Comparison of ENCODE assay signal across 9 mouse cellular contexts in genomic region chr3:97124193-97124592, GRCm38 (mm10). TPM values are rescaled to one million over a fixed set of nuclear protein-coding genes. Genes with fewer than 3 reads are reported as not detected.
DNase-seq lines count a peak whose midpoint lies in the region; ATAC-seq and TF ChIP-seq lines count a peak whose summit lies in the region.
"Had no signal": no experiment of that assay in that cellular context is flagged by ENCODE, and none has a peak within 500 bp of the region (broad histone marks: within the 10 kb centered on the region; RNA-seq: fewer than 3 reads in every experiment).

No protein-coding gene starts in this region.

- no peaks in the 10 kb centered on the region for H3K79me2 ChIP-seq in CH12.LX (replicated peaks; ENCODE audit: control insufficient read depth, extremely low read depth, insufficient read depth, poor library complexity, severe bottlenecking)

- WGBS in forebrain, embryonic 11.5 days = 59% methylated on average over 7 of the region's 7 CpGs

- no peaks in the 10 kb centered on the region for H3K27me3 ChIP-seq in CH12.LX (replicated peaks)
- H3K27me3 ChIP-seq in forebrain, embryonic 11.5 days (ENCODE audit: control insufficient read depth, insufficient read depth, low read length) = no peaks in the 10 kb centered on the region

- H3K9me3 ChIP-seq in CH12.LX (replicated peaks; ENCODE audit: low read length) = peaks cover 5% of the 10 kb centered on the region
- H3K9me3 ChIP-seq in forebrain, embryonic 11.5 days (ENCODE audit: control insufficient read depth, low read length) = no peaks in the 10 kb centered on the region
- H3K9me3 ChIP-seq: forebrain, embryonic 10.5 days had no signal

- TF ChIP-seq POLR2A in CH12.LX (IDR thresholded peaks at IDR 0.05; ENCODE audit: low read depth, low read length) = peak; percentile 45

- peak; percentile 71 for DNase-seq in CH12.LX (ENCODE audit: extremely low read depth)
- peak; percentile 32 for DNase-seq in embryo, embryonic 10.5 days (ENCODE audit: low spot score)
- DNase-seq in kidney, postnatal 4 days = peak; percentile 18 to 52
- peak; percentile 8 to 57 for DNase-seq in spleen, postnatal 10 days (ENCODE audit: low spot score in 2 of 2)
- no peak for DNase-seq in forebrain, embryonic 11.5 days (ENCODE audit: low spot score)
- no peak for DNase-seq in cerebellum, adult 9-10 months
- no peak for DNase-seq in frontal cortex, postnatal 36 days (ENCODE audit: low spot score in 2 of 2)
- no peak for DNase-seq in ovary, postnatal 36 days (ENCODE audit: low spot score)

- dilution Hi-C loops in CH12.LX (cut with MboI; ENCODE audit: extremely low pct_ligation_motif_present, extremely low pct_unique_long_range_greater_than_20kb, low sequenced_read_pairs) = no loop called here

- H3K27ac ChIP-seq in CH12.LX (ENCODE audit: insufficient read depth, low read depth) = no peak overlapping the region
- H3K27ac ChIP-seq in forebrain, embryonic 11.5 days (ENCODE audit: low read depth, low read length) = no peak overlapping the region
- H3K27ac ChIP-seq: forebrain, embryonic 10.5 days had no signal

- H3K4me2 ChIP-seq in CH12.LX (ENCODE audit: insufficient read depth, low read depth, poor library complexity, severe bottlenecking) = peak overlapping the region; percentile 58; the same call in 1 of the 2 replicates
- H3K4me2 ChIP-seq in forebrain, embryonic 11.5 days (ENCODE audit: low read depth, low read length, severe bottlenecking) = no peak overlapping the region

- no peaks in the 10 kb centered on the region for H3K36me3 ChIP-seq in CH12.LX (replicated peaks in 1 of 2; ENCODE audit: control insufficient read depth in 1 of 2, insufficient read depth in 1 of 2, low read length in 1 of 2)
- no peaks in the 10 kb centered on the region for H3K36me3 ChIP-seq in forebrain, embryonic 11.5 days (ENCODE audit: control insufficient read depth, insufficient read depth, low read length)
- H3K36me3 ChIP-seq: forebrain, embryonic 10.5 days had no signal

- no peak; the same call in 1 of the 2 replicates for TF ChIP-seq RAD21 in CH12.LX (IDR thresholded peaks at IDR 0.05; ENCODE audit: low read depth, low read length)

- peak in 1 of 2 experiments; percentile 19; a peak in 2 of 4 replicates for TF ChIP-seq CTCF in CH12.LX (conservative IDR thresholded peaks at IDR 0.05 in 1 of 2, IDR thresholded peaks at IDR 0.05 in 1 of 2; ENCODE audit: low read depth in 2 of 2, low read length in 2 of 2)

- H3K4me1 ChIP-seq in CH12.LX (ENCODE audit: control insufficient read depth in 1 of 2, insufficient read depth in 2 of 2) = peaks cover 4 to 11% of the 10 kb centered on the region in 2 experiments
- no peaks in the 10 kb centered on the region for H3K4me1 ChIP-seq in forebrain, embryonic 11.5 days (replicated peaks; ENCODE audit: control insufficient read depth, insufficient read depth, low read length)
- H3K4me1 ChIP-seq: forebrain, embryonic 10.5 days had no signal

- no peak overlapping the region for H3K9ac ChIP-seq in CH12.LX (ENCODE audit: insufficient read depth, low read depth)
- no peak overlapping the region for H3K9ac ChIP-seq in forebrain, embryonic 11.5 days (ENCODE audit: low read length)

- in situ Hi-C loops in CH12.LX (cut with MboI; ENCODE audit: low pct_ligation_motif_present, low pct_unique_long_range_greater_than_20kb, low sequenced_read_pairs) = no loop called here

- ATAC-seq in forebrain, embryonic 11.5 days (replicated peaks; ENCODE audit: low FRiP score) = no peak

- no peak for TF ChIP-seq EP300 in CH12.LX (IDR thresholded peaks at IDR 0.05; ENCODE audit: low read length)

- H3K4me3 ChIP-seq in CH12.LX (replicated peaks in 1 of 3; ENCODE audit: low read depth in 2 of 3, low read length in 2 of 3, poor library complexity in 1 of 3) = peak overlapping the region in 1 of 3 experiments; percentile 32
- no peak overlapping the region for H3K4me3 ChIP-seq in forebrain, embryonic 11.5 days (ENCODE audit: low read depth, low read length)
- H3K4me3 ChIP-seq: forebrain, embryonic 10.5 days had no signal

TF ChIP-seq in CH12.LX, 34 proteins besides CTCF, POLR2A, EP300 and RAD21:
- no peak for TF ChIP-seq POLR2AphosphoS2 (IDR thresholded peaks at IDR 0.05; ENCODE audit: low read depth, low read length)
- peak; percentile 35; the same call in 1 of the 2 replicates for TF ChIP-seq SIN3A (IDR thresholded peaks at IDR 0.05; ENCODE audit: low read length)
- TF ChIP-seq ZMIZ1 (IDR thresholded peaks at IDR 0.05; ENCODE audit: low read depth, low read length) = peak; percentile 48; the same call in 1 of the 2 replicates
- 0 out of 2 replicates have a peak, but pooled peaks have one; percentile 29 for TF ChIP-seq NELFE (IDR thresholded peaks at IDR 0.05; ENCODE audit: low read depth, low read length)
- TF ChIP-seq UBTF (IDR thresholded peaks at IDR 0.05; ENCODE audit: low read depth, low read length) = no peak
- TF ChIP-seq MAX (IDR thresholded peaks at IDR 0.05; ENCODE audit: low read length) = no peak
- peak; percentile 67; the same call in 1 of the 2 replicates for TF ChIP-seq ELF1 (IDR thresholded peaks at IDR 0.05; ENCODE audit: low read depth, low read length)
- TF ChIP-seq MAZ (IDR thresholded peaks at IDR 0.05; ENCODE audit: low read depth, low read length) = no peak

RNA-seq across cellular contexts. Expression of gene Acp6, which starts 34.4 kb away (rescaled TPM):
- 7.5 and 12.5 TPM in 2 replicates for total RNA-seq in CH12.LX (2012; rRNA removed)
- total RNA-seq in CH12.LX (2014; rRNA removed) = 12.1 and 12.2 TPM in 2 replicates
- 10.3 and 10.8 TPM in 2 replicates for polyA plus RNA-seq in CH12.LX (2012; ENCODE audit: insufficient read length, low read depth)
- 29.8 and 36.1 TPM in 2 replicates for polyA plus RNA-seq in forebrain, embryonic 11.5 days (2014; fragmentation: Nextera tagmentation; extraction: Ambion mirVana)

Comparison
In these comparisons a context has a peak if more than half of its experiments do, and no peak if none do; other contexts are left out.
1. DNase-seq: peak in CH12.LX (single experiment), embryo, embryonic 10.5 days (single experiment), kidney, postnatal 4 days (2 of 2) and spleen, postnatal 10 days (2 of 2); none in forebrain, embryonic 11.5 days (single experiment), cerebellum, adult 9-10 months (single experiment), frontal cortex, postnatal 36 days (0 of 2) and ovary, postnatal 36 days (single experiment).